Mouse (Mus musculus): ENCODE measurements around the gene Mylk3.

Gene Mylk3

DNA sequence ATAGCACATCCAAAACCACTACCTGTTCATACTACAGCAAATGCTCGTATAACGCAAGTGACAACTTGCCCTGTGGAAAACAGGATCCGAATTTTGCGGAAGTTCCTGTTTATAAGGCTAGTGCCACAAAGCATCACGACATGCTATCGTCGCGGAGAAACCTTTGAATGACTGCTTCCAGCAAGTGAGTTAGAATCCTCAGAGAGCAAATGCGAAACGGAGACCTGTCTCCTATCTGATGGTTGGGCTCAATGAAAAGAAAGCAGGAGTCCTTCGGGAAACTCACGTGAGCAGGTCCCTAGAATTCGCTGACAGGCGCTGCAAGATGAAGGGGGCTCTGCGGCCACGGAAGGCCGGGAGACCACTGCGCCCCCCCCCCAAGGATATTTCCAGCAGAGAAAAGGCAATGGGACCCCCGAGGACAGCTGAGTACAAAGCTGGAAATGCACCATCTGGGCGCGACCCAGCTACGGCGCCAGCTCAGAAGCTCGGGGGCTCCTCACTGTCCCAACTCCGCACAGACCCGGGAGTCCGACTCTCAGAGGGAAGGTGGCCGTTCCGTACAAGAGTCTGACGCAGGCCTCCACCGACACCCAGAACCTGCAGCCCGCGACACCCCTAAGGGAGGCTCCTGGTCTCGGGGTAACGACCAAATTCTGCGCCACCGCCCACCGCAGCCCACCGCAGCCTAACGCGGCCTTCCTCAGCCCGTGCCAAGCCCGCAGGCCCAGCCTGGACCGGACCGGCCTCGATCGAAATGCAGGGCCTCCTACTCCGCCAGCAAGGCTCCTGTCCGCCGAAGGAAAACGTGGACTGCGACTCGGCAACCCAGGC, 87.3 kb downstream of the Mylk3 start:
- ChIA-PET CTCF (no interaction called here), POLR2A (interaction anchor here (0.6 to 3.6 kb wide), 15 partner anchors 8 to 645 kb away, joined by 3 to 18 read pairs (median 3); partner anchors contain the start of genes Calr (in 1 of the 4), Dhps (in 1 of the 4), Man2b1 (in 1 of the 4) and Syce2 (in 1 of the 4))

DNA sequence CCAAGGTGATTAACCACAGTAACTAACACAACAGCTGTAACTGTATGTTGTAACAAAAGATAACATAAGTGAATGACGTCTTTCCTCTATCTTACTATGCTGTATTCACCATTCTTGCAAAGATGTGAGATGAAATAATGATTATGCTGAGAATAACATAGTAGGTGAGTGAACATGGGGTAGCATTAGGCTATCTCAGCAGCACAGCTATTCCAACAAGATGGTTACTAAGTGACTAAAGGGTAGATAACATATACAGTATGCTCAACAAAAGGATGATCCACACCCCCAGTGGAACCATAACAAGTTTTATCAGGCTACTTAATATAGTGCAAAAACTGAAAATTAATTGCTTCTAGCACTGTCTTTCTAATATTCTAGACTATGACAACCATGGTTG, 99.3 kb downstream of the Mylk3 start:
- POLR2A ChIA-PET: interaction anchor here in 1 of 4 experiments (0.5 to 1.3 kb wide), 4 partner anchors 9 to 250 kb away, joined by 3 to 10 read pairs (median 3); partner anchors contain the start of gene Tnpo2
- CTCF ChIA-PET: no interaction called here
